Mouse (Mus musculus) hindbrain, embryonic 12.5 days (tissue): ENCODE data around the gene Lbr. TPM values are rescaled to one million over a fixed set of nuclear protein-coding genes. Genes with fewer than 3 reads are reported as not detected.
A peak's percentile ranks its signal among the peaks of the same experiment; 100 is the strongest.

Experiments
- ATAC-seq: fragments of 200-750 bp; cut with Nextera tagmentation; 2 replicates; pipeline ENCODE4 v1.8.0; 2017; ENCODE audit warnings: moderate TSS enrichment; ENCODE audit not compliant: low FRiP score
- H3K27ac ChIP-seq: fragments of 300-500 bp; sonication (generic); 2 replicates; pipeline ENCODE4 v1.5.1; 2016; ENCODE audit warnings: mild to moderate bottlenecking
- H3K27me3 ChIP-seq: fragments of 300-500 bp; sonication (generic); 2 replicates; pipeline ENCODE4 v1.6.1; 2016; ENCODE audit warnings: mild to moderate bottlenecking
- H3K36me3 ChIP-seq: fragments of 300-500 bp; sonication (generic); 2 replicates; pipeline ENCODE4 v1.6.1; 2016; ENCODE audit warnings: mild to moderate bottlenecking
- H3K4me1 ChIP-seq: fragments of 300-500 bp; sonication (generic); 2 replicates; pipeline ENCODE4 v1.6.1; 2016
- H3K4me2 ChIP-seq: fragments of 300-500 bp; sonication (generic); replicated peaks from 2 replicates; pipeline ENCODE4 v1.6.1; 2016; ENCODE audit warnings: mild to moderate bottlenecking
- H3K4me3 ChIP-seq: fragments of 300-500 bp; sonication (generic); 2 replicates; pipeline ENCODE4 v1.5.1; 2016; ENCODE audit warnings: mild to moderate bottlenecking
- H3K9ac ChIP-seq: fragments of 300-500 bp; sonication (generic); 2 replicates; pipeline ENCODE4 v1.6.1; 2016; ENCODE audit warnings: mild to moderate bottlenecking, moderate library complexity
- H3K9me3 ChIP-seq: fragments of 300-500 bp; sonication (generic); replicated peaks from 2 replicates; pipeline ENCODE4 v1.6.1; 2016; ENCODE audit warnings: mild to moderate bottlenecking
- WGBS: fragments of 180-500 bp; shearing (Covaris S2); methylation state at CpG from one replicate; pipeline ENCODE4 v1.1.7; 2016; 5-methylcytosine and 5-hydroxymethylcytosine counted together
- polyA plus RNA-seq: library from polyadenylated mRNA; unstranded; fragments of >200 nt; fragmentation: Nextera tagmentation; extraction: Ambion mirVana; gene quantifications from 2 replicates; pipeline ENCODE4 v1.2.1, GENCODE M21; 2016

The Lbr gene
- polyA plus RNA-seq, 1 experiment from 2014 or later: 98.0 TPM

DNA sequence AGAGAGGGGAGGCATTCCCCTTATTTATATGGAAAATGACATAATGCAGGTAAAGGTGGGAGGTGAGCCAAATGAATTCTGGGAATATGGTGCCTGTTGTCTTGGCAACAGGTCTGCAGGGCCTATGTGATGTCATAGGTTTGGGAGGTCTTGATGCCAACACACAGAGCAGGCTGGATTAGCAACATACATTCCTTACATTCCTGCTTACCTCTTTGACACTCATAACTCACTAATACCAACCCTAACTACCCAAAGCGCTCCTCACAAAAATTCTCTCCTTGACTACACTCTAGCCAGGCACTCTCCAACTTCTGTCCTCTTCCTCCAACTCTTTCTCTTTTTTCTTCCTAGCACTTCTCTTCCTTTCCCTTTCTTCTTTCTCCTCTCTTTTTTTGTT, 5.4 kb upstream of the Lbr start:
- 90% methylated on average over 1 of the region's 1 CpGs for WGBS
- H3K27ac ChIP-seq: no peak overlapping the region
- H3K4me2 ChIP-seq: no peak overlapping the region
- H3K9me3 ChIP-seq: no peaks in the 10 kb centered on the region
- H3K27me3 ChIP-seq: no peaks in the 10 kb centered on the region
- peaks cover 9% of the 10 kb centered on the region for H3K4me1 ChIP-seq
- no peak overlapping the region for H3K4me3 ChIP-seq
- H3K9ac ChIP-seq: no peak overlapping the region
- ATAC-seq: no peak
- no peaks in the 10 kb centered on the region for H3K36me3 ChIP-seq

DNA sequence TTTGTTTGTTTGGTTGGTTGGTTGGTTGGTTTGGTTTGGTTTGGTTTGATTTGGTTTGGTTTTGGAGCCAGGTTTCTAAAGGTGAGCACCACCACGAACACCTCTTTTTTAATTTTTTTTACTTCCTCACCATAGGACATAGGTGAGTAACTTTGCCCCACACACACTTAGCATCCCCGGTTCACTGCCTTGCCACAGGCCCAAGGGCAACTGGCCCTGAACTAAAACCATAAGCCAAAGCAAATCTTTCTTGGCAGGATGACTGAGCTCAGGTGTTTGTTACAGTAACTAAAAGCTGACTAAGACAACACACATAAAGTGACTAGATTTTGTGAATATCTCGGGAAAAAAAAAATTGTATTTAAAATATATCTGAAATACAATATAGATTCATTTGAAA, 4.5 kb upstream of the Lbr start:
- Histone ChIP-seq H3K4me2 (no peak overlapping the region), H3K27me3 (no peaks in the 10 kb centered on the region), H3K27ac (no peak overlapping the region), H3K4me1 (peaks cover 7% of the 10 kb centered on the region), H3K9me3 (no peaks in the 10 kb centered on the region), H3K4me3 (no peak overlapping the region), H3K9ac (no peak overlapping the region), H3K36me3 (no peaks in the 10 kb centered on the region)
- 87% methylated on average over 3 of the region's 3 CpGs for WGBS
- ATAC-seq: no peak

DNA sequence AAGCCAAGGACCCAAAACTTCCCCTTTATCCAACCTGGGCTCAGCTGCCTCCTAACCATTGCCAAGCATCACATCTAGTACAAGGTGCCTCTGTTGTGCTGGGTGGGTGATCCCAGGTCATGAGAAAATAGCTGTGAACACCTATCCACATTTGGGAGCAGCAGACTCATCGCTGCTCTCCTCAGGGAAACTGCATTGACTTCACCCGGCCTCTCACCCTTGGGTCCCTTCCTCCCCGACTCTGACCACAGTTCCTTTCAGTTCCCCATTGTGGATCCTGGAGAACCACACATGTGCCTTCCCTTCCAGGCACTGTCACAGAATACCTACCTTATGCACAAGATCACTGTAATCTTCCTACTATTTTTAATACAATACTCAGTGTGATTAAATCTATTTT, 2.9 kb upstream of the Lbr start:
- Histone ChIP-seq H3K4me2 (no peak overlapping the region), H3K9ac (no peak overlapping the region), H3K27ac (no peak overlapping the region), H3K4me3 (no peak overlapping the region), H3K4me1 (peaks cover 14% of the 10 kb centered on the region), H3K9me3 (no peaks in the 10 kb centered on the region), H3K36me3 (no peaks in the 10 kb centered on the region), H3K27me3 (no peaks in the 10 kb centered on the region)
- no peak for ATAC-seq
- WGBS: 84% methylated on average over 3 of the region's 3 CpGs

DNA sequence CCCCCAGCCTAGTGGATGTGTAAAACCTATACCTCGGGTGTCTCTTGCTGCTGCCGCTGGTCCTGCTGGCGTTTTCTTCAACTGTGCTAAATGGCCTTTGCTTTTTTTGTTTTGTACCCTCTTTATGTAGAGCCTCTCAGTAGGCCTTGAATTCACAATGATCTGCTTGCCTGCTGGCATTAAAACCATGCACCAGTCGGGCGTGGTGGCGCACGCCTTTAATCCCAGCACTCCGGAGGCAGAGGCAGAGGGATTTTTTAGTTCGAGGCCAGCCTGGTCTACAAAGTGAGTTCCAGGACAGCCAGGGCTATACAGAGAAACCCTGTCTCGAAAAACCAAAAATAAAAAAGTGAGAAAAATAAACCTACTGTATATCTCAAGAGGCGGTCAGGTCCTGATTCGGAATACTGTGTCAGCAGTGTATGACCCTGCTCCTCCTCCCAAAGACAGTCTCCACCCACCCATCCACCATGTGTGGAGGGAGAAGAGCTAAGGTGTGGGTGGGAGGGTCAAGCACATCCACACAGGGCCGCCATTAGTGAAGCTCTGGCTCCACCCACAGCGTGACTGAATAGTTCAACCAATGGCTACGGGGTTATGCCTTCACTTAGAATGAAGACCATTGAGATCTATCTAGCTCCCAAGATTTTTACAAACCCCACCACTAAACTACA, 2.2 kb upstream of the Lbr start:
- Histone ChIP-seq H3K27ac (no peak overlapping the region), H3K4me2 (no peak overlapping the region), H3K9ac (no peak overlapping the region), H3K9me3 (no peaks in the 10 kb centered on the region), H3K4me1 (peaks cover 22% of the 10 kb centered on the region), H3K4me3 (no peak overlapping the region), H3K27me3 (no peaks in the 10 kb centered on the region), H3K36me3 (no peaks in the 10 kb centered on the region)
- ATAC-seq: no peak
- WGBS: 72% methylated on average over 15 of the region's 15 CpGs

DNA sequence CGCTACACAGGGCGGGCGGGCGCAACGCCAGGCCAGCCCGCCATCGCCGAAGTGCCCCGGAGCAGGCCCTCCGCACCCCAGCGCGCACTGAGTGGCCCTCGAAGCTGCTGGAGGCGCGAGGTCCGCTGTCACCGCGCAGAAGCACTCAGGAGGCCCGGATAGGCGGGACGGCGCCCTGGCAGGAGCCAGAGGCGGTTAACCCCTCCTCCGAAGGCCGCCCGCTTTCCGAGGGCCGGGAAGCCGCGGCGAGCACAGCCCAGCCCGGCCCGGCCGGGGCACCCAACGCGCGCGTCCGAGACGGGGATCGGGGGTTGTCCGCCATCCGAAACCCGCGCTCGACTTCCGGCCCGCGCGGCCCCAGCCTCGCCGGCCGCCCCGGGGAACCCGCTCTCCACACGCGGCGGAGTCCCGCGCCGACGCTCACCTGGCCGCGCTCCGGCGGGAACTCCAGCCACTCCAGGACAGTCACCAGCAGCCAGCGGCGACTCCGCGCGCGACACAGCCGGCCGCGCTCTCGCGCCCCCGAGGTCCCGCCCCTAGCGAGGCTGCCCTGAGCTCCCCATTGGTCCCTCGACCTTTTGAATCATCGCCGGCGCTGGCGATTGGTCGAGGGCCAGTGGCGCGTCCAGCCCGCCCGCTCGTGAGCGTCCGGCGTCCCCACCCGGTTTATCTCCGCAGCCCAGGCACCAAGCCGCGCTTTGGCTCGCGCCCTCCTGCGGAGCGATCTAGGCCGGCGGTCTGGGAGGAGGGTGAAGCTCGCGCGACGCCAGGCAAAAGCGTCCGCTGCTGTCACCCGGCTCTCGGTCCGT, 778 bp downstream of the Lbr start:
- no peaks in the 10 kb centered on the region for H3K27me3 ChIP-seq
- peak overlapping the region; percentile 94 for H3K27ac ChIP-seq
- H3K4me2 ChIP-seq: peak overlapping the region; percentile 79
- no peaks in the 10 kb centered on the region for H3K36me3 ChIP-seq
- peak overlapping the region; percentile 89 for H3K4me3 ChIP-seq
- peak overlapping the region; percentile 88 for H3K9ac ChIP-seq
- WGBS: under 1% methylated on average over 100 of the region's 113 CpGs
- ATAC-seq: peak; percentile 98
- H3K9me3 ChIP-seq: no peaks in the 10 kb centered on the region
- peaks cover 31% of the 10 kb centered on the region for H3K4me1 ChIP-seq

GRCm38 (mm10) chr1:181841396-181841795, 1.4 kb downstream of the Lbr start:
- H3K4me1 ChIP-seq: peaks cover 31% of the 10 kb centered on the region
- peak overlapping the region; percentile 79 for H3K4me2 ChIP-seq
- no peaks in the 10 kb centered on the region for H3K9me3 ChIP-seq
- no peaks in the 10 kb centered on the region for H3K27me3 ChIP-seq
- under 1% methylated on average over 16 of the region's 16 CpGs for WGBS
- H3K27ac ChIP-seq: peak overlapping the region; percentile 94
- H3K9ac ChIP-seq: peak overlapping the region; percentile 88
- ATAC-seq: no peak
- peak overlapping the region; percentile 89 for H3K4me3 ChIP-seq
- peaks cover 6% of the 10 kb centered on the region for H3K36me3 ChIP-seq

GRCm38 (mm10) chr1:181839746-181840366, 3.0 kb downstream of the Lbr start:
- Histone ChIP-seq H3K4me2 (peak overlapping the region; percentile 79), H3K27ac (no peak overlapping the region), H3K36me3 (peaks cover 21% of the 10 kb centered on the region), H3K4me3 (peak overlapping the region; percentile 9), H3K27me3 (no peaks in the 10 kb centered on the region), H3K9me3 (no peaks in the 10 kb centered on the region), H3K9ac (peak overlapping the region; percentile 28), H3K4me1 (peaks cover 31% of the 10 kb centered on the region)
- 20% methylated on average over 6 of the region's 6 CpGs for WGBS
- no peak for ATAC-seq

- peaks cover 36% of the 10 kb centered on the region for H3K36me3 ChIP-seq
- H3K9ac ChIP-seq: no peak overlapping the region
- 92% methylated on average over 5 of the region's 5 CpGs for WGBS
- no peak overlapping the region for H3K27ac ChIP-seq
- no peaks in the 10 kb centered on the region for H3K9me3 ChIP-seq
- no peak for ATAC-seq
- peaks cover 27% of the 10 kb centered on the region for H3K4me1 ChIP-seq
- H3K4me3 ChIP-seq: no peak overlapping the region
- no peaks in the 10 kb centered on the region for H3K27me3 ChIP-seq
- H3K4me2 ChIP-seq: no peak overlapping the region
Measured at GRCm38 (mm10) chr1:181838111-181838510, 4.7 kb downstream of the Lbr start.

- Histone ChIP-seq H3K9me3 (no peaks in the 10 kb centered on the region), H3K9ac (no peak overlapping the region), H3K4me1 (no peaks in the 10 kb centered on the region), H3K4me2 (no peak overlapping the region), H3K36me3 (peaks cover 82% of the 10 kb centered on the region), H3K27me3 (no peaks in the 10 kb centered on the region), H3K4me3 (no peak overlapping the region), H3K27ac (no peak overlapping the region)
- 82% methylated on average over 6 of the region's 6 CpGs for WGBS
- no peak for ATAC-seq
Measured at GRCm38 (mm10) chr1:181833143-181833542, 9.7 kb downstream of the Lbr start.

GRCm38 (mm10) chr1:181832720-181833119, 10.1 kb downstream of the Lbr start:
- H3K27ac ChIP-seq: no peak overlapping the region
- H3K9ac ChIP-seq: no peak overlapping the region
- H3K4me1 ChIP-seq: no peaks in the 10 kb centered on the region
- H3K36me3 ChIP-seq: peaks cover 86% of the 10 kb centered on the region
- no peaks in the 10 kb centered on the region for H3K9me3 ChIP-seq
- no peak overlapping the region for H3K4me2 ChIP-seq
- no peak for ATAC-seq
- WGBS: 97% methylated on average over 5 of the region's 5 CpGs
- H3K27me3 ChIP-seq: no peaks in the 10 kb centered on the region
- H3K4me3 ChIP-seq: no peak overlapping the region

DNA sequence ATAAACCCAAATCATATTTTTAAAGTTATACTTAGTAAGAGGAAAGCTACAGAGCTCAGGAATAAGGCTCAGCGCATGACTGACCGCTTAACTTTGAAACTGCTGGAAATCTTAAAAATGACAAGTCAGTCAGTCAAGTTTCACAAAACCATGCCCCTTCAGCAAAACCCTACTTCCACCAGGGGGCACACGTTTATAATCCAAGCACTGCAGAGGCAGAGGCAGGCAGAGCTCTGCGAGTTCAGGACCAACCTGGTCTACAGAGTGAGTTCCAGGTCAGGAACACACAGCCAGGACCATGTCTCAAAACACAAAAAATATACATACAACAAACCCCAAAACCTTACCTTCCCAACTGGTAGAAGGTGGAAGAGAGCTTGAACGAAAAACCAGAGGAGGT, 14.5 kb downstream of the Lbr start:
- WGBS: 90% methylated on average over 5 of the region's 5 CpGs
- H3K36me3 ChIP-seq: peaks cover 93% of the 10 kb centered on the region

GRCm38 (mm10) chr1:181826716-181827115, 16.1 kb downstream of the Lbr start:
- H3K9ac ChIP-seq: no peak overlapping the region

More for the DNA sequence above, 14.5 kb downstream of the Lbr start:
- Histone ChIP-seq H3K9me3 (no peaks in the 10 kb centered on the region), H3K27me3 (no peaks in the 10 kb centered on the region), H3K9ac (no peak overlapping the region), H3K4me2 (no peak overlapping the region), H3K4me1 (no peaks in the 10 kb centered on the region), H3K4me3 (no peak overlapping the region), H3K27ac (no peak overlapping the region)
- ATAC-seq: no peak

More at GRCm38 (mm10) chr1:181826716-181827115, 16.1 kb downstream of the Lbr start:
- no peak for ATAC-seq
- no peaks in the 10 kb centered on the region for H3K27me3 ChIP-seq
- H3K36me3 ChIP-seq: peaks cover 93% of the 10 kb centered on the region
- H3K4me2 ChIP-seq: no peak overlapping the region
- H3K4me3 ChIP-seq: no peak overlapping the region
- H3K9me3 ChIP-seq: no peaks in the 10 kb centered on the region
- WGBS: 95% methylated on average over 7 of the region's 7 CpGs
- H3K27ac ChIP-seq: no peak overlapping the region
- H3K4me1 ChIP-seq: no peaks in the 10 kb centered on the region
